Mouse (Mus musculus): ENCODE data around the gene Csmd2. TPM values are rescaled to one million over a fixed set of nuclear protein-coding genes. Genes with fewer than 3 reads are reported as not detected.
A peak's percentile ranks its signal among the peaks of the same experiment; 100 is the strongest.

Csmd2 gene
- polyA plus RNA-seq, 1 experiment from 2014 or later, result 0.21 TPM

DNA sequence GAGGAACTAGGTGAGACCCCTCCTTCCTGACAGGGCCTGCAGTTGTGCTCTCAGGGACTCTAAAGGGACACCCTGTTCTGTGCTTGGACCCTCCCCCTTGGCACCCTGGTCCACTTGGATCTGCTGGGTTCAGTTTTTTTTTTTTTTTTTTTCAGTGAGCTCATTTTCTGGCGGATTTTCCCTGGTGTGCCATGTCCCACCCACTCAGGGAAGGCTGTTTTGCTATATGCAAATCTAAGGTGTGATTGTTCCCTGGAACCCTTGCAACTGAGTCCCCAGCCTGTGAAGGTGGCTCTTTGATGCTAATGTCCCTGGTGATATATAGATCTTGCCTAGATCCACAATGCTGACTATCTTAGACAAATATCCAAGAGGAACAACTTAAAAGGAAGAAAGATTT is 297.4 kb downstream of the Csmd2 start:
- ATAC-seq (replicated peaks; ENCODE audit: insufficient number of reproducible peaks, low FRiP score, low TSS enrichment, low read depth) (no peak), DNase-seq (ENCODE audit: low spot score) (no peak)
- Histone ChIP-seq H3K4me2 (ENCODE audit: low read depth, low read length) (no peak overlapping the region), H3K36me3 (replicated peaks; ENCODE audit: control insufficient read depth, insufficient read depth, low read depth, low read length) (no peaks in the 10 kb centered on the region), H3K9ac (replicated peaks; ENCODE audit: low read length) (no peak overlapping the region), H3K27ac (replicated peaks; ENCODE audit: low read depth, low read length) (no peak overlapping the region), H3K4me1 (ENCODE audit: control insufficient read depth, insufficient read depth, low read length) (no peaks in the 10 kb centered on the region), H3K27me3 (ENCODE audit: control insufficient read depth, insufficient read depth, low read length) (no peaks in the 10 kb centered on the region), H3K9me3 (replicated peaks; ENCODE audit: control insufficient read depth, low read length) (no peaks in the 10 kb centered on the region), H3K4me3 (ENCODE audit: low read depth, low read length) (no peak overlapping the region)
- 80% methylated on average over 1 of the region's 1 CpGs for WGBS

DNA sequence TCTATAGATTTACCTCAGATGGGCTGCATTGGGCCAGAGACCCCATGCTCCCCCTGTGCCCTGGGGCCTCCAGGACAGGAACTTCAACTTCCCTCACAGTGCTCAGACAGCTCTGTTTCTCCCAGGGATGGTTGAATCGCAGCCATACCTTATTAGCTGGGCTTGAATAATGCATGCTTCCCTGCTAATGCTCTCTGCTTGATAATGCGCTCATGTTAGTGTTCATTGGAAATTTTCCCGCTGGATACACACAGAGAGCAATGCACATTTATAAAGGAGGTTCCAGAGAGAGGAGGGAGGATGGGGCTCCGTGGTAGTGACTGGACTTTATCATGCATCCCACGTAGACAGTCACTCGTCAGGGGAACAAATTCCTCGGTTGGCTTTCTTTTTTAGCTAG is 300.4 kb downstream of the Csmd2 start:
- H3K4me2 ChIP-seq (ENCODE audit: low read depth, low read length), result no peak overlapping the region
- no peaks in the 10 kb centered on the region for H3K36me3 ChIP-seq (replicated peaks; ENCODE audit: control insufficient read depth, insufficient read depth, low read depth, low read length)
- 87% methylated on average over 7 of the region's 7 CpGs for whole genome bisulfite sequencing
- H3K27ac ChIP-seq (replicated peaks; ENCODE audit: low read depth, low read length), result no peak overlapping the region
- H3K27me3 ChIP-seq (ENCODE audit: control insufficient read depth, insufficient read depth, low read length), result no peaks in the 10 kb centered on the region
- H3K4me3 ChIP-seq (ENCODE audit: low read depth, low read length), result no peak overlapping the region
- no peaks in the 10 kb centered on the region for H3K9me3 ChIP-seq (replicated peaks; ENCODE audit: control insufficient read depth, low read length)
- no peak for ATAC-seq (replicated peaks; ENCODE audit: insufficient number of reproducible peaks, low FRiP score, low TSS enrichment, low read depth)
- H3K4me1 ChIP-seq (ENCODE audit: control insufficient read depth, insufficient read depth, low read length), result no peaks in the 10 kb centered on the region
- no peak for DNase-seq (ENCODE audit: low spot score)
- no peak overlapping the region for H3K9ac ChIP-seq (replicated peaks; ENCODE audit: low read length)

DNA sequence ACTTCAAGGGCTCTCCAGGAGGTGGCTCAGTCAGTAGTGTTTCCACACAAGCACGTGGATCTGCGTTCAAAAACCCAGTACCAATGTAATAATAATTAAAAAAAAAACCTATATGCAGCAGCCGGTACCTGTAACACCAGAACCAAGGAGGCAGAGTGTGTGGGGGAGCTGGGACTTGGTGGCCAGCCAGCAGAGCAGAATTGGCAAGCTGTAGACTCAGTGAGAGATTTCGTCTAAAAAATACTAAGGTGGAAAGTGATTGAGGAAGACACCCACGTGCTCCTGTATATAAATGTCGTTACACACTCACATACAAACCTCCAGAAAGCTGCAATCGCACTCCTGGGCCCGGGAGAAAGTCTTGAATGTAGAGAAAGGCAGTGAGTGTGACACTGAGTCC is 316.4 kb downstream of the Csmd2 start:
- DNase-seq (ENCODE audit: low spot score), result no peak
- Histone ChIP-seq H3K27ac (replicated peaks; ENCODE audit: low read depth, low read length) (no peak overlapping the region), H3K9me3 (replicated peaks; ENCODE audit: control insufficient read depth, low read length) (no peaks in the 10 kb centered on the region), H3K27me3 (ENCODE audit: control insufficient read depth, insufficient read depth, low read length) (no peaks in the 10 kb centered on the region), H3K4me1 (ENCODE audit: control insufficient read depth, insufficient read depth, low read length) (no peaks in the 10 kb centered on the region), H3K36me3 (replicated peaks; ENCODE audit: control insufficient read depth, insufficient read depth, low read depth, low read length) (no peaks in the 10 kb centered on the region), H3K4me2 (ENCODE audit: low read depth, low read length) (no peak overlapping the region), H3K4me3 (ENCODE audit: low read depth, low read length) (no peak overlapping the region), H3K9ac (replicated peaks; ENCODE audit: low read length) (no peak overlapping the region)
- no peak for ATAC-seq (replicated peaks; ENCODE audit: insufficient number of reproducible peaks, low FRiP score, low TSS enrichment, low read depth)
- 79% methylated on average over 8 of the region's 8 CpGs for WGBS

DNA sequence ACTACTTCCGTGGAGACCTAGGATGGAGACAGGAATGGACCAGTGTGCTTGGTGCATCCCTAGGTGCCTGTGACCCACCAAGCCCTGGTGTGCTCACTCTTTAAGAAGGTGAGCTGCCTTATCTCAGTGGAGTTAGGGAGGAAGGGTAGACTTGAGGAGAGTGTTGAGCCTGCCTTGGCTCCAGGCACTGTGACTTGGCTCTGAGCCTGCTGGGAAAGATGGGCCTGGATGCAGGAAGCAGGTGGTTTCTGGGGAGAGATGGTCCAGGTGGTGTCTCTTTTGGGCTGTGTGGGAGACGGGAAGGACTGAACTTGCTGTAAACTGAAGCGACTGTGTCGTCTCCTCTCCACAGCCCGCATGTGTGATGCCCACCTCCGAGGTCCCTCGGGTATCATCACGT is 318.4 kb downstream of the Csmd2 start:
- no peaks in the 10 kb centered on the region for H3K27me3 ChIP-seq (ENCODE audit: control insufficient read depth, insufficient read depth, low read length)

DNA sequence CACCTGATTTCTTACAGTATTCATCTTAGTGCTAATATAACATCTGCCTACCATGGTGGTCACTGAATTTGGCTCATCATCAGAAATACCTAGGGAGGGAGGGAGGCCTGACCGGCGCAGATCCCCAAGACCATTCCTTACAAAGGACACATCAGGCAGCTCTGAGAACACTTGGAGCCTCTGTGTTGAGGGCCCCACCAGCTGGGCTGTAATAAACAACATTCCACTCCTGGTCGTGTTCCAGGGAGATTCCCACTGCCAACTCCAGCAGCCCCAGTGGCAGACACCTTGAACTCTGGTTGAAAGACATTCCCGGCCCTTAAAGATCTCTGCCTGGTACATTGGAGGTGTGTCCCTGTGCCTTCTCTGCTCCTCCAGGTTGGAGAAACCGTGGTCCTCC is 327.7 kb downstream of the Csmd2 start:
- H3K4me3 ChIP-seq (ENCODE audit: low read depth, low read length), result no peak overlapping the region

More for the DNA sequence above, 318.4 kb downstream of the Csmd2 start:
- Histone ChIP-seq H3K9ac (replicated peaks; ENCODE audit: low read length) (no peak overlapping the region), H3K27ac (replicated peaks; ENCODE audit: low read depth, low read length) (no peak overlapping the region), H3K9me3 (replicated peaks; ENCODE audit: control insufficient read depth, low read length) (no peaks in the 10 kb centered on the region), H3K4me2 (ENCODE audit: low read depth, low read length) (no peak overlapping the region), H3K4me3 (ENCODE audit: low read depth, low read length) (no peak overlapping the region), H3K36me3 (replicated peaks; ENCODE audit: control insufficient read depth, insufficient read depth, low read depth, low read length) (no peaks in the 10 kb centered on the region), H3K4me1 (ENCODE audit: control insufficient read depth, insufficient read depth, low read length) (no peaks in the 10 kb centered on the region)
- ATAC-seq (replicated peaks; ENCODE audit: insufficient number of reproducible peaks, low FRiP score, low TSS enrichment, low read depth), result no peak
- 89% methylated on average over 8 of the region's 8 CpGs for WGBS
- no peak for DNase-seq (ENCODE audit: low spot score)

DNA sequence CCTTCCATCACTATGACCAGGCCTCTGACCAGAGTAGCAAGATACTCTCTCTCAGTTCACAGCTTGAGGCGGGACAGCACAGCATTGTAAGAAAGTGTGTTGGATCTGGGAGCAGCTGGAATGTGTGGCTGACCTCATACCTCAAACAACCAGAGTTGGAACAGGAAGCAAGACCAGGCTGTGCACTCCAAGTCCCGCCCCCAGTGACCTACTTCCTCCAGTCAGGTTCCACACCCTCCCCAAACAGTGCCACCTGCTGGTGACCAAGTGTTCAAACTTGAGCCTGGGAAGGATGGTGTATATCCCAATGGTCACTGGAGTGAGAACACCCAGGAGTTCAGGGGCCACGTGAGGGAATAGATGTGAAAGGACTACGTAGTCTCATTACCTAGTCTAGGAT is 330.3 kb downstream of the Csmd2 start:
- H3K27me3 ChIP-seq (ENCODE audit: control insufficient read depth, insufficient read depth, low read length), result no peaks in the 10 kb centered on the region
- no peak overlapping the region for H3K4me2 ChIP-seq (ENCODE audit: low read depth, low read length)
- H3K4me3 ChIP-seq (ENCODE audit: low read depth, low read length), result no peak overlapping the region
- no peaks in the 10 kb centered on the region for H3K9me3 ChIP-seq (replicated peaks; ENCODE audit: control insufficient read depth, low read length)
- DNase-seq (ENCODE audit: low spot score), result peak; percentile 2
- 94% methylated on average over 4 of the region's 4 CpGs for WGBS
- no peaks in the 10 kb centered on the region for H3K4me1 ChIP-seq (ENCODE audit: control insufficient read depth, insufficient read depth, low read length)
- H3K27ac ChIP-seq (replicated peaks; ENCODE audit: low read depth, low read length), result no peak overlapping the region
- no peak overlapping the region for H3K9ac ChIP-seq (replicated peaks; ENCODE audit: low read length)
- ATAC-seq (replicated peaks; ENCODE audit: insufficient number of reproducible peaks, low FRiP score, low TSS enrichment, low read depth), result no peak
- no peaks in the 10 kb centered on the region for H3K36me3 ChIP-seq (replicated peaks; ENCODE audit: control insufficient read depth, insufficient read depth, low read depth, low read length)

More for the DNA sequence above, 327.7 kb downstream of the Csmd2 start:
- no peak for ATAC-seq (replicated peaks; ENCODE audit: insufficient number of reproducible peaks, low FRiP score, low TSS enrichment, low read depth)
- DNase-seq (ENCODE audit: low spot score), result no peak
- Histone ChIP-seq H3K9me3 (replicated peaks; ENCODE audit: control insufficient read depth, low read length) (no peaks in the 10 kb centered on the region), H3K36me3 (replicated peaks; ENCODE audit: control insufficient read depth, insufficient read depth, low read depth, low read length) (no peaks in the 10 kb centered on the region), H3K27me3 (ENCODE audit: control insufficient read depth, insufficient read depth, low read length) (no peaks in the 10 kb centered on the region), H3K4me1 (ENCODE audit: control insufficient read depth, insufficient read depth, low read length) (no peaks in the 10 kb centered on the region), H3K4me2 (ENCODE audit: low read depth, low read length) (no peak overlapping the region), H3K9ac (replicated peaks; ENCODE audit: low read length) (no peak overlapping the region), H3K27ac (replicated peaks; ENCODE audit: low read depth, low read length) (no peak overlapping the region)
- 72% methylated on average over 5 of the region's 5 CpGs for WGBS

DNA sequence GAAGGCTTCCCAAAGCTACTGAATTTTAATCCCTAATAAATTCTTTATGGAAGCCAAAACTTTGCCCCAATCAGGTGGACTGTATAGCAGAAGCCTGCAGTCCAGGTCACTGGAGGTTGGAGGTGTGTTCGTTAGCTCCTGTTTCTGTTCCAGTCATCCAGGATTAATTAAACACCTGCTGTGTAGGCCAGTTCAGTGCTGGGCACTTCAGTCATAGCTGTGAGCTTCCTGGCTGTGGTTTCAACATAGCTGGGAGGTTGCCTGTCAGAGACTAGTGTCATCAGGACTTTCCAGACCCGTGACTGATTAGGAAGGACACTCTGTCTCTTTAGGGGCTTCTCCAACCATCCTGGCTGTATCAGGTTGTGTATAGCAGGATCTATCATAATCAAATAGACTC is 337.9 kb downstream of the Csmd2 start:
- ATAC-seq (replicated peaks; ENCODE audit: insufficient number of reproducible peaks, low FRiP score, low TSS enrichment, low read depth) (no peak), DNase-seq (ENCODE audit: low spot score) (no peak)
- Histone ChIP-seq H3K27me3 (ENCODE audit: control insufficient read depth, insufficient read depth, low read length) (no peaks in the 10 kb centered on the region), H3K27ac (replicated peaks; ENCODE audit: low read depth, low read length) (no peak overlapping the region), H3K4me2 (ENCODE audit: low read depth, low read length) (no peak overlapping the region), H3K36me3 (replicated peaks; ENCODE audit: control insufficient read depth, insufficient read depth, low read depth, low read length) (no peaks in the 10 kb centered on the region), H3K4me3 (ENCODE audit: low read depth, low read length) (no peak overlapping the region), H3K4me1 (ENCODE audit: control insufficient read depth, insufficient read depth, low read length) (no peaks in the 10 kb centered on the region), H3K9me3 (replicated peaks; ENCODE audit: control insufficient read depth, low read length) (no peaks in the 10 kb centered on the region), H3K9ac (replicated peaks; ENCODE audit: low read length) (no peak overlapping the region)
- WGBS, result 51% methylated on average over 2 of the region's 2 CpGs

DNA sequence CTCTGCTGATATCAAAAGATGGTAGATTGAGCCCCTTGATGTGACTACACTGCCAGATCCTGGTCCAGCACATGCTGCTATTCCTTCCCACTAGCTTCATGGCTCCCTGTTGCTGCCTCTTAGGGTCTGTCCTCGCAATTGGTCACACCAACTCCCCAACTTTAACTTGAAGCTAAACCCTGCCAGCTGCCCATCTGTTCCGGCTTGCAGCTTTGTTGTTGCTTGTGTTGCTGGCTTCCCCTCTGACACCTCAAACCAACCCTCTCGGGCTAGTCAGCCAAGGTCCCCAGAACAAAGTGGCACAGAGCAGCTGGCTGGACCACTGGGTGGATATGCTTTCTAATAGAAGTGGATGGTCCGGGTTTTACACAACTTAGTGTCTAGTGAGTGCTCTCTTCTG is 339.1 kb downstream of the Csmd2 start:
- Histone ChIP-seq H3K4me2 (ENCODE audit: low read depth, low read length) (no peak overlapping the region), H3K4me1 (ENCODE audit: control insufficient read depth, insufficient read depth, low read length) (no peaks in the 10 kb centered on the region), H3K27me3 (ENCODE audit: control insufficient read depth, insufficient read depth, low read length) (no peaks in the 10 kb centered on the region), H3K36me3 (replicated peaks; ENCODE audit: control insufficient read depth, insufficient read depth, low read depth, low read length) (no peaks in the 10 kb centered on the region), H3K9me3 (replicated peaks; ENCODE audit: control insufficient read depth, low read length) (no peaks in the 10 kb centered on the region), H3K4me3 (ENCODE audit: low read depth, low read length) (no peak overlapping the region), H3K9ac (replicated peaks; ENCODE audit: low read length) (no peak overlapping the region), H3K27ac (replicated peaks; ENCODE audit: low read depth, low read length) (no peak overlapping the region)
- ATAC-seq (replicated peaks; ENCODE audit: insufficient number of reproducible peaks, low FRiP score, low TSS enrichment, low read depth) (no peak), DNase-seq (ENCODE audit: low spot score) (no peak)
- WGBS, result 77% methylated on average over 4 of the region's 4 CpGs
